Mouse (Mus musculus) kidney, adult 8-10 months (tissue): ENCODE results near the gene C530008M17Rik.

Experiments used
- DNase-seq, 2 experiments: peaks; one replicate each; pipeline ENCODE4 v3.0.0; 2022

C530008M17Rik gene

DNA sequence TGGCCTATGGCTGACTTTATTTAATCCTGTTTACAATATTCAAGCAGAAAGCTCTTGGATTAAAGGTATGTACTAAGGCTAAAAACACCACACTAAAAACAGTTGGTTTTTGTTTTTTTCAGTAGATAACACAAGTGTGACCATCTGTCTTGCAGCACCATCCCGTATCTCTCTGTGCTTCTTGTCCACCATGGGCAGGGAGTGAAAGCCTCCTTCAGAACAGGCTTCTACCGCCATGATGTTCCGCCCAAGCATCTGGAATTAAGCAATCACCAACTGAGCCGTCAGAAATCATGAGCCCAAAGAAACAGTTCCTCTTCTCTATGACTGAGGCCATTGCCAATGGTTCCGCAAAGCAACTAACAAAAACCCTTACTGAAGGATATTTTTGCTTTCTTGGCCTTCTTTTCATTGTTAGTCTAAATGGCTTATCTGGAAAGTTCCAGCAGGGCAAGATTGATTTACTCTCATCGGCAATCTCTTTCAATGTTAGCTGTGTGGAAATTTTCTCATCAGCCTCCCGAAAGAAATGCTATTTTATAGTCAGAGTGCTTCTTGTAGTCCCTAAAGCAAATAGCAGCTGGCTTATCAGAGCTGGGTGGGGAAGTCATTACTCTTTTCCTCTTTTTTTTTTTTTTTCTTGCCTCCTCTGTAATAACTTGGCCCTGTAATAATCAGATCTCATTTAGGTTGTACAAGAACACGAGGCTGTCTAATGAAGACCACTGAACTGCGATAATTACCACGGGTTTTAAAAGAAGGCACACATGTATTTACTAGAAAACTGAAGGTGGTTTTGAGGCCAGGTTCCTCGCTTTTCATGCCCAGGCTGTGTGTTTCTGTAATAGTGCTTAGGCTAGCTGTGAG is 49.2 kb downstream of the C530008M17Rik start:
- no peak for DNase-seq

GRCm38 (mm10) chr5:76707072-76707471 is 50.8 kb downstream of the C530008M17Rik start:
- DNase-seq = no peak

GRCm38 (mm10) chr5:76708004-76708403 is 51.7 kb downstream of the C530008M17Rik start:
- DNase-seq = no peak

DNA sequence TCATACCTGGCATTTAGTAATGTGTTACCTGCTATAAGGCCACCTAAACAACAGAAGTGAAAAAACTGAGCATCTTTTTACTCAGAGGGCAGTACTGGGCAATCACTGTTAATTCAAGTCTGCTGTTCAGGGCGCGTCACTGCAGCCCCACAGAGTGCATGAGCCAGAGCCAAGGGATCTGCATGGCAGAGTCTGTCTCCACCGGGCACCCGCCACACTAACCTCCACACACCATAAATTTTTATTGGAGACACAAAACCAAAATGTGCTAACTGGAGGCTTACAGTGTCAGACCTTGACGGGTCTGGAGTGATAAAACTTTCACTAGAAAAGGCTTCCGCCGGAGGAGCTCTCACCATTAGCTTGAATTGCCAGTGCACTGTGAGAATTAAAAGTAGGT is 57.4 kb downstream of the C530008M17Rik start:
- DNase-seq = no peak

DNA sequence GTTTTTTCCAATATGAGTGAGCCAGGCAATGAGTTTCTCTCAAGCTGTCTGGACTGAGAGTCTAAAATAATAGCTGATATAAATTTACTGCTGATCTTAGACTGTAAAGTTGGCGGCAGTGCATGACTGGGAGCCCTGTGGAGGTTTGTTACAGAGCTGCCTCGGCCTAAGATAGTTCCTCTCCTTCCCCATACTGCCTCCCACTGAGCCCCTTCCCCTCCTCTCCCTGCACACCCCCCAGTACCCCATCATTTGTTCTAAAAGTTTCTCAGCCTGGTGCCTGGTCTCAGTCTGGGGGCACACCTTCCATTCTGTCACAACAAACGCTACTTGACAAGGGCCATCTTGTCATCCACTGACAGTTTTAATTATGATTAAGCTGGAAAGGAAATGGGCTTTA is 63.6 kb downstream of the C530008M17Rik start:
- DNase-seq = no peak

DNA sequence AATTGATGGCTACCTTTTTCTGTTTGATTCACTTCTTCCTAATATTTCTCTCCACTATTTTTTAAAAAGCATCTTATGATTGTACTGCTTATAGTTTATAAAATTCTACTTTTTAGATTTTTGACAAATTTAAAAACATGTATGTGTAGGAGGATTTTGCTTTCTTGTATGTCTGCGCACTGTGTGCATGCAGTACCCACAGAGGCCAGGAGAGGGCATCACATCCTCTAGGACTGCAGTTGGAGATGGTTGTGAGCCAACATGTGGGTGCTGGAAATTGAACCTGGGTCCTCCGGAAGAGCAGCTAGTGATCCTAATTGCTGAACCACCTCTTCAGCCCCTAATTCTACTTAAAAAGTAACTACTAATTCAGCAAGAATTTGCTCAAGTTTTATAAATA is 68.6 kb downstream of the C530008M17Rik start:
- DNase-seq = no peak

DNA sequence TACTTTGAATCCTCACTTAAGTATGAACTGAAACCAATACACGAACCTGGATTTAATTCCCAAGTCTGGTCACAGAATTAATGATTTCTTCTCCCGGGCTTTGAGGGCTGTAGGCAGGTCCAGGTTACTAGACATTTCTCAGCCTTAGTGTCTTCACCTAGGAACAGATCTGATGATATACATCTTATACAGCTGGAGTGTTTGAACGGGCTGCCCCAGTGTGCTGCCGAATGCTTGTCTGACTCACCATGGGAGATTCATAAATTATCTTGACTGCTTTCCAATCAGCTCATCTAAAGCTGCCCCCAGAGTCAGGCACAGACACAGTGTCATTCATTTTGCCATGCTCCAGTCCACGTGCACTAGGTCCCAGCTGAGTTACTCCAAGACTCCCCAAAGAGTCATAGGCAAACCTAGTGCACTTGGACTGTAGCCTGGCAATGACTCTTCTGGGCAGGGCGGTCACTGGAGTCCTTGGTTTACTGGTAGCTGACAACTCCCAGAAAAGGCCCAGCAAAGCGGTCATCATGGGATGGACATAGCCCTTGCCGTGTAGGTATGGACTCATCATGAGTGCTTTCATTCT is 70.3 kb downstream of the C530008M17Rik start:
- DNase-seq = no peak

DNA sequence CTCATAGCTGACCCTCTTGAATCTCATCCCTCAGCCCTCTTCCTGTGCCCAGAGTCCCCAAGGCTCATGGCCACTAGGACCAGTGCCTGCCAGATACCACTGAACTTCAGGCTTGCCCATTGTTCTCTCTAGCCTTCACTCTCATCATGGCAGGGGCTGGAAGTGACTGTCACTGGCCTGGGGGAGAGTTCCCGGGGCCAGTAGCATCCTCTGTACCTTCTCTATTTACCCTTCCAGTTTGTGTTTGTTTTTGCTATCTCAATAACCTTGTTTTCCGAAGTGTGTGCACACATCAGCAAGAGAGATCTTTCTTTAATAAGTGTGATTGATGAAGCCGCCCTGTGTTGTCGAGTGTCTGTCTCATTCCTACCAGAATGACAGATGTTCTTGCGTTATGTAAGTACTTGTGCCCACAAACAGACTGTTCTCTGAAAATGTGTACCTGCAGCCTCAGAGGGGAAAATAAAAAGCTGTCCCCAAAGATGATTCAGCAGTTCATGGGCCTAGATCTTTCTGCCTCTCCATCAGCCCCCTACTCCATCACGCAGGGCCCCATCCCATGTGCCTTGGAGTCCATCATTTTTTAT is 76.8 kb downstream of the C530008M17Rik start:
- no peak for DNase-seq

- no peak for DNase-seq
These were observed 85.2 kb downstream of the C530008M17Rik start for GRCm38 (mm10) chr5:76741463-76741862.

GRCm38 (mm10) chr5:76742076-76742475 is 85.8 kb downstream of the C530008M17Rik start:
- DNase-seq = no peak

GRCm38 (mm10) chr5:76744737-76745209 is 88.5 kb downstream of the C530008M17Rik start:
- no peak for DNase-seq

- DNase-seq = no peak
These were observed 91.5 kb downstream of the C530008M17Rik start for GRCm38 (mm10) chr5:76747851-76748250.

DNA sequence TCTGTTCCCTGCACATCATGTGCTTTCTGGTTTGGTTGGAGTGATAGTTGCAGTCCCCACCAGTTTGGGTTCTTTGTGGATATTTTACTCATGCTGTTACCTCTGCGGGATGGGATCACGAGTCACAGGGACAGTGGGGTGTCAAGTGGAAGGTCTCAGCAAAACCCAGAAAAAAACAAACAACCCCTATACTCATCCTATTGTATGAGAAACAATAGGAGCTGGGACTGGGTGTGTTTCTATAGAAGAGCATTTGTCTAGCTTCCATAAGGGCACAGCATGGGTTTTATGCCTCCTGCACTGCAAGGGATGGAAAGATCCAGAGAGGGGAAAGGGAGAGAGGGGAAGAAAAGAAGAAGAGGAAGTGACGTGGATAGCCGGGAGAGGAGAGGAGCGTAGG is 96.0 kb downstream of the C530008M17Rik start:
- no peak for DNase-seq

DNA sequence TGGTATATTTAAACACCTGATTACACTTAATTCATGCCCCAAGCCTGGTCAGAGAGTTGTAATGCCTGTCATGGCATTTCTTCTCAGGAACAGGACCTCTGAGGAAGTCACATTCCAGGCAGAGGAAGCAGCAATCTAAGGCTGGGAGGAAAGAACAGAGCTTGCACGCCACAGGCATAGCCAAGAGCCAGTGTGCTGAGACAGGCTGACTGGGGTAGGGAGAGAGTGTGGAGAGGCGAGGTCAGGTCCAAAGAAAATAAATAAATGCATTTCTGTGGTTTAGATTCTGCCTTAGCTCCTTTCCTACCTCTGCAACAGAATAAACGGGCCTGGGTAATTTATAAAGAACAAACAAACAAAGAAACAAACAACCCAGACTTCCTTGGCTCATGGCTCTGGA is 104.0 kb downstream of the C530008M17Rik start:
- DNase-seq = no peak

DNA sequence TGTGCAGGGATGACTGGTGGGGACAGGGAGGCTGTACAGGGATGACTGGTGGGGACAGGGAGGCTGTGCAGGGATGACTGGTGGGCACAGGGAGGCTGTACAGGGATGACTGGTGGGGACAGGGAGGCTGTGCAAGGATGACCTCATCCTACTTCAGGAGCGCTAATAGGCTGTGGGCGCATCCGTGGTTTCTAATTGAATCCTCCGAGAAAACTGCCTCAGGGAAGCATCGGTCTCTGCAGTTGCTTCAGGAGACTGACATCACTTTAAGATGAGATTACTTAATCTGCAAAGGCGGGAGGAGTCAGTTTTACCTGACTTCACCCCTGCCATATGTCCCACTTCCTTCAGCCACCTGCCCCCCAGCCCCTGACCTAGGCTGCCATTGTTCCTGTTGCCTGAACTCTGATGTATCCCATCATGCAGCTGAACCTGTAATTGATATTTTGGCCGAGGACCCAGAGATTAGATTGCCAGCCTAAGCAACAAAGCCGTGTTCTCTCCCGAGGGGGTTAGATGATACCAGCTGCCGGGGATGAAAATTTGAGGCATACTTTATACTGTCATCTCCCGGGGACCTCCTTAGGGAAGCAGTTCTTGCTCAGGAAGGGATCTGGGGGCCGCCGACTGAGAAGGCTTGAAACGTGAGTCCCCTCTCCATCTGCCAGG is 105.9 kb downstream of the C530008M17Rik start:
- DNase-seq = no peak

- no peak for DNase-seq
These were observed 106.9 kb downstream of the C530008M17Rik start for GRCm38 (mm10) chr5:76763148-76763701.

- no peak for DNase-seq
These were observed 107.4 kb downstream of the C530008M17Rik start for GRCm38 (mm10) chr5:76763731-76764130.

DNA sequence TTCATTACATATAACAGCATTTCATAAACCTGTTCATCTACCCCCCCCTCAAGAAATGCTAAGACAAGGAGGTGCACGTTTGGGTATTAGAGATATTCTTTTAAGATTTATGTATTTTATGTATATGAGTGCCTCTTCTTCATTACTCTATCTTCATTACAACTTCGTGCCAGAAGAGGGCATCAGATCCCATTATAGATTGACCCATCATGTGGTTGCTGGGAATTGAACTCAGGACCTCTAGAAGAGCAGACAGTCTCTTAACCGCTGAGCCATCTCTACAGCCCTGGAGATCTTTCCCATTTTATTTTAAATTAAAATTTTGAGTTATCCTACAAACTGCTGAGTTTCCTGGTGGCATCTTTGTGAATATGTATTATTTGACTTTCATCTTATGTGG is 112.7 kb downstream of the C530008M17Rik start:
- no peak for DNase-seq

DNA sequence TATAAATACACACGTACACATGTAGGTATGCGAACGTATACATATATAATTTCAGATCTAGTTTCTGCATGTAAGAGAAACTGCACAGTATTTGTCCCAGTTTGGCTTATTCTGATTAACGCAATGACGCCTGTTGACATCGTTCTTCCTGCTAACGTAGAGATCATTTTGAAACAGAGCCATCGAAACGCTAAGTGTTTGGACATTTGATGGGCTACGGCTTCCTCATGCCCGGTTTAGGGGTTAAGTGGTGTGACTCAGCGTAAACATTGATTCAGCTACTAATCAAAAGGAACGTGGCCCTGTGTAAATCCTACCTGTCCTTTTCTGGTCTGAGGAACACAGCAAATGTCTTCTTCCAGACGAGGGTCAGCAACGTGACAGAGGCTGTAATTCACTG is 113.3 kb downstream of the C530008M17Rik start:
- DNase-seq = no peak

- no peak for DNase-seq
These were observed 115.1 kb downstream of the C530008M17Rik start for GRCm38 (mm10) chr5:76771371-76771770.

- no peak for DNase-seq
These were observed 116.5 kb downstream of the C530008M17Rik start for GRCm38 (mm10) chr5:76772831-76773230.

DNA sequence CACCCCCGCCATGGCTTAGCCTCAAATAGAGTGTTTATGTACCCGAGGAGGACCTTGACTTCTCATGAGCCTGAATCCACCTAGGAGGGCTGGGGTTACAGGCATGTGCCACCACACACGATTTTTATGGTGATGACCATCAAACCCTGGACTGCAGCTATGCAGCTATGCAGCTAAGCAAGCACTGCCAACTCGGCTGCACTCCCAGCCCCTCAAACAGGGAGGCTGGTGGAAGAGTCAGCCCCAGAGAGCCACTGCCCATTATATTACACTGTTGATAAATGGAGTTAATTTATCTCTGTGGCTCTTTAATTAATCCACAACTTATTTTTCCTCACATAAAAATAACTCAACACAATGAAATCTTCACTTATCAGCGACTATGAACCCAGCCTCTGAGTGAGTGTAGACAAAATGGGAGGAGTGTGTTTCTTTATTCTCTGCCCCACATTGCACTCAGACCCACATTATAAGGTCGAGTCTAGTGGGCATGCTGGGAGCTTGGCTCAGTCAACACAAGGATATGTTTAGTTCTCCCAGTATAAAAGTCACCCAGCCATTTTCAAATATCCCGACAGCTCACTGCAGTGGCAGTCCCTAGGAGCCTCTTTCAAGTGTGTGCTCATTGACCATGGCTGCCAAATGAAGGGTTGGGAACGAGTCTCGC is 117.3 kb downstream of the C530008M17Rik start:
- no peak for DNase-seq
